9 mouse cellular contexts compared by ENCODE assay signal in genomic region chr13:98315124-98315523, GRCm38 (mm10). TPM values are rescaled to one million over a fixed set of nuclear protein-coding genes. Genes with fewer than 3 reads are reported as not detected.
DNase-seq lines count a peak whose midpoint lies in the region; ATAC-seq and TF ChIP-seq lines count a peak whose summit lies in the region.
"Had no signal": no experiment of that assay in that cellular context is flagged by ENCODE, and none has a peak within 500 bp of the region (broad histone marks: within the 10 kb centered on the region; RNA-seq: fewer than 3 reads in every experiment).

No protein-coding gene starts in this region.

- H3K4me3 ChIP-seq in heart, embryonic 14.5 days (ENCODE audit: control insufficient read depth in 1 of 2, insufficient read depth in 1 of 2, low read depth in 1 of 2, low read length in 2 of 2) = peak overlapping the region in 1 of 2 experiments; percentile 85; a peak in 1 of 4 replicates
- peak overlapping the region; percentile 100 for H3K4me3 ChIP-seq in embryonic facial prominence, embryonic 10.5 days
- peak overlapping the region; percentile 78; the same call in 1 of the 2 replicates for H3K4me3 ChIP-seq in hindbrain, postnatal 0 days (ENCODE audit: low read length)
- no peak overlapping the region for H3K4me3 ChIP-seq in midbrain, embryonic 11.5 days (ENCODE audit: low read depth, low read length)

- no peak for TF ChIP-seq CTCF in hindbrain, postnatal 0 days (IDR thresholded peaks at IDR 0.05; ENCODE audit: low read depth)

- intact Hi-C loops in heart, postnatal 36 days (cut with DNase I) = loop anchor here (5.0 kb wide), 2 partner anchors 53 to 272 kb away; partner anchors contain the start of genes Ankra2 and Utp15

- no peak overlapping the region for H3K27ac ChIP-seq in heart, embryonic 14.5 days (replicated peaks in 1 of 2; ENCODE audit: control insufficient read depth in 1 of 2, insufficient read depth in 1 of 2, low read depth in 2 of 2, low read length in 2 of 2)
- no peak overlapping the region for H3K27ac ChIP-seq in embryonic facial prominence, embryonic 10.5 days (replicated peaks)
- H3K27ac ChIP-seq in hindbrain, postnatal 0 days = no peak overlapping the region
- no peak overlapping the region for H3K27ac ChIP-seq in midbrain, embryonic 11.5 days (ENCODE audit: low read depth, low read length)

- no peaks in the 10 kb centered on the region for H3K9me3 ChIP-seq in heart, embryonic 14.5 days (ENCODE audit: control insufficient read depth, low read length)
- no peaks in the 10 kb centered on the region for H3K9me3 ChIP-seq in embryonic facial prominence, embryonic 10.5 days
- H3K9me3 ChIP-seq in hindbrain, postnatal 0 days (ENCODE audit: low read length) = no peaks in the 10 kb centered on the region
- no peaks in the 10 kb centered on the region for H3K9me3 ChIP-seq in midbrain, embryonic 11.5 days (ENCODE audit: control insufficient read depth, low read length)

- no peak for DNase-seq in heart, postnatal 36 days
- DNase-seq in embryonic facial prominence, embryonic 10.5 days (ENCODE audit: low spot score) = no peak
- DNase-seq in hindbrain, postnatal 0 days (ENCODE audit: low spot score) = no peak
- peak; percentile 78 for DNase-seq in midbrain, embryonic 11.5 days (ENCODE audit: low spot score, missing footprints)
- DNase-seq in spleen, postnatal 14 days (ENCODE audit: low spot score in 2 of 2) = no peak
- no peak for DNase-seq in right cerebral cortex, postnatal 14 days
- no peak for DNase-seq in testis, postnatal 14 days (ENCODE audit: low spot score)

- H3K4me1 ChIP-seq in heart, embryonic 14.5 days (ENCODE audit: control insufficient read depth in 2 of 2, insufficient read depth in 2 of 2, low read length in 2 of 2) = peaks cover 0 to 16% of the 10 kb centered on the region in 2 experiments; a peak in 2 of 4 replicates
- H3K4me1 ChIP-seq in embryonic facial prominence, embryonic 10.5 days = peaks cover 16% of the 10 kb centered on the region
- H3K4me1 ChIP-seq in hindbrain, postnatal 0 days (ENCODE audit: insufficient read depth, low read length) = peaks cover 11% of the 10 kb centered on the region; the same call in 1 of the 2 replicates
- H3K4me1 ChIP-seq in midbrain, embryonic 11.5 days (ENCODE audit: control insufficient read depth, insufficient read depth, low read length) = peaks cover 13% of the 10 kb centered on the region

- H3K27me3 ChIP-seq in heart, embryonic 14.5 days (ENCODE audit: control insufficient read depth, insufficient read depth, low read length) = no peaks in the 10 kb centered on the region
- no peaks in the 10 kb centered on the region for H3K27me3 ChIP-seq in embryonic facial prominence, embryonic 10.5 days (replicated peaks; ENCODE audit: low read depth, poor library complexity, severe bottlenecking)
- no peaks in the 10 kb centered on the region for H3K27me3 ChIP-seq in hindbrain, postnatal 0 days (ENCODE audit: insufficient read depth, low read length)
- no peaks in the 10 kb centered on the region for H3K27me3 ChIP-seq in midbrain, embryonic 11.5 days (ENCODE audit: control insufficient read depth, insufficient read depth, low read length)

- ATAC-seq in heart, embryonic 14.5 days (ENCODE audit: insufficient number of reproducible peaks, insufficient read depth, low FRiP score, low read depth) = no peak
- no peak for ATAC-seq in hindbrain, postnatal 0 days
- ATAC-seq in midbrain, embryonic 11.5 days (ENCODE audit: low FRiP score) = no peak

- H3K9ac ChIP-seq in heart, embryonic 14.5 days (ENCODE audit: low read length) = no peak overlapping the region; the same call in 1 of the 2 replicates
- H3K9ac ChIP-seq in hindbrain, postnatal 0 days (replicated peaks; ENCODE audit: low read length) = no peak overlapping the region
- no peak overlapping the region for H3K9ac ChIP-seq in midbrain, embryonic 11.5 days (ENCODE audit: low read length)

- peak overlapping the region; percentile 83 for H3K4me2 ChIP-seq in heart, embryonic 14.5 days (ENCODE audit: low read length)
- H3K4me2 ChIP-seq in hindbrain, postnatal 0 days (ENCODE audit: low read depth, low read length) = peak overlapping the region; percentile 74
- peak overlapping the region; percentile 11 for H3K4me2 ChIP-seq in midbrain, embryonic 11.5 days

- H3K36me3 ChIP-seq in heart, embryonic 14.5 days (ENCODE audit: control insufficient read depth, insufficient read depth, low read length) = peaks cover 51% of the 10 kb centered on the region
- H3K36me3 ChIP-seq in embryonic facial prominence, embryonic 10.5 days (replicated peaks) = peaks cover 53% of the 10 kb centered on the region
- H3K36me3 ChIP-seq in hindbrain, postnatal 0 days (ENCODE audit: insufficient read depth, low read length) = peaks cover 30% of the 10 kb centered on the region
- H3K36me3 ChIP-seq in midbrain, embryonic 11.5 days (ENCODE audit: control insufficient read depth, insufficient read depth, low read length) = peaks cover 18% of the 10 kb centered on the region; the same call in 1 of the 2 replicates

- WGBS in heart, embryonic 14.5 days = 50% methylated on average over 4 of the region's 4 CpGs
- 77% methylated on average over 4 of the region's 4 CpGs for WGBS in embryonic facial prominence, embryonic 10.5 days
- 77% methylated on average over 4 of the region's 4 CpGs for WGBS in hindbrain, postnatal 0 days
- WGBS in midbrain, embryonic 11.5 days = 87% methylated on average over 4 of the region's 4 CpGs

RNA-seq across cellular contexts. Expression of gene Btf3, which starts 1.7 kb away (rescaled TPM):
- polyA plus RNA-seq in heart, embryonic 14.5 days (2014; fragmentation: Nextera tagmentation; extraction: Ambion mirVana) = 400 and 431 TPM in 2 replicates
- 100 to 1,000 TPM; 212 to 214 TPM for total RNA-seq in heart, postnatal 36 days (2021)
- polyA plus RNA-seq in embryonic facial prominence, embryonic 10.5 days (2016; fragmentation: Nextera tagmentation; extraction: Ambion mirVana) = 764 and 773 TPM in 2 replicates
- 181 and 252 TPM in 2 replicates for total RNA-seq in hindbrain, postnatal 0 days (2014; rRNA removed)
- 476 and 491 TPM in 2 replicates for polyA plus RNA-seq in hindbrain, postnatal 0 days (2015; fragmentation: Nextera tagmentation; extraction: Ambion mirVana)
- polyA plus RNA-seq in midbrain, embryonic 11.5 days (2014; fragmentation: Nextera tagmentation; extraction: Ambion mirVana) = 823 and 852 TPM in 2 replicates

RNA-seq across cellular contexts. Expression of gene Gm21976, which starts 35.4 kb away (rescaled TPM):
- polyA plus RNA-seq in heart, embryonic 14.5 days (2014; fragmentation: Nextera tagmentation; extraction: Ambion mirVana) = not detected in 2 replicates
- total RNA-seq in heart, postnatal 36 days (2021) = not detected
- polyA plus RNA-seq in embryonic facial prominence, embryonic 10.5 days (2016; fragmentation: Nextera tagmentation; extraction: Ambion mirVana) = not detected in 2 replicates
- total RNA-seq in hindbrain, postnatal 0 days (2014; rRNA removed) = not detected in 2 replicates
- polyA plus RNA-seq in hindbrain, postnatal 0 days (2015; fragmentation: Nextera tagmentation; extraction: Ambion mirVana) = not detected in 2 replicates
- not detected in 2 replicates for polyA plus RNA-seq in midbrain, embryonic 11.5 days (2014; fragmentation: Nextera tagmentation; extraction: Ambion mirVana)
- polyA plus RNA-seq: large intestine, adult 2 months had no signal

RNA-seq across cellular contexts. Expression of gene Foxd1, which starts 38.9 kb away (rescaled TPM):
- not detected in 2 replicates for polyA plus RNA-seq in heart, embryonic 14.5 days (2014; fragmentation: Nextera tagmentation; extraction: Ambion mirVana)
- total RNA-seq in heart, postnatal 36 days (2021) = under 1 TPM; 0.05 to 0.08 TPM
- polyA plus RNA-seq in embryonic facial prominence, embryonic 10.5 days (2016; fragmentation: Nextera tagmentation; extraction: Ambion mirVana) = 3.7 and 4.3 TPM in 2 replicates
- 1.6 and 2.1 TPM in 2 replicates for total RNA-seq in hindbrain, postnatal 0 days (2014; rRNA removed)
- polyA plus RNA-seq in hindbrain, postnatal 0 days (2015; fragmentation: Nextera tagmentation; extraction: Ambion mirVana) = 0.74 and 0.88 TPM in 2 replicates
- polyA plus RNA-seq in midbrain, embryonic 11.5 days (2014; fragmentation: Nextera tagmentation; extraction: Ambion mirVana) = 4.4 and 5.2 TPM in 2 replicates
- polyA plus RNA-seq: large intestine, adult 2 months had no signal

RNA-seq across cellular contexts. Expression of gene Ankra2, which starts 52.2 kb away (rescaled TPM):
- polyA plus RNA-seq in heart, embryonic 14.5 days (2014; fragmentation: Nextera tagmentation; extraction: Ambion mirVana) = 19.2 and 24.1 TPM in 2 replicates
- total RNA-seq in heart, postnatal 36 days (2021) = 10 to 100 TPM; 36.4 to 39.9 TPM
- polyA plus RNA-seq in embryonic facial prominence, embryonic 10.5 days (2016; fragmentation: Nextera tagmentation; extraction: Ambion mirVana) = 15.6 and 16.1 TPM in 2 replicates
- 65.6 and 66.8 TPM in 2 replicates for total RNA-seq in hindbrain, postnatal 0 days (2014; rRNA removed)
- 79.7 and 80.3 TPM in 2 replicates for polyA plus RNA-seq in hindbrain, postnatal 0 days (2015; fragmentation: Nextera tagmentation; extraction: Ambion mirVana)
- polyA plus RNA-seq in midbrain, embryonic 11.5 days (2014; fragmentation: Nextera tagmentation; extraction: Ambion mirVana) = 40.6 and 41.9 TPM in 2 replicates

RNA-seq across cellular contexts. Expression of gene Utp15, which starts 52.3 kb away (rescaled TPM):
- polyA plus RNA-seq in heart, embryonic 14.5 days (2014; fragmentation: Nextera tagmentation; extraction: Ambion mirVana) = 16.2 TPM in 2 replicates
- total RNA-seq in heart, postnatal 36 days (2021) = 1 to 10 TPM; 5.2 to 6.6 TPM
- polyA plus RNA-seq in embryonic facial prominence, embryonic 10.5 days (2016; fragmentation: Nextera tagmentation; extraction: Ambion mirVana) = 52.6 and 55.2 TPM in 2 replicates
- total RNA-seq in hindbrain, postnatal 0 days (2014; rRNA removed) = 18.0 and 22.6 TPM in 2 replicates
- 22.6 and 23.1 TPM in 2 replicates for polyA plus RNA-seq in hindbrain, postnatal 0 days (2015; fragmentation: Nextera tagmentation; extraction: Ambion mirVana)
- 40.4 and 42.9 TPM in 2 replicates for polyA plus RNA-seq in midbrain, embryonic 11.5 days (2014; fragmentation: Nextera tagmentation; extraction: Ambion mirVana)

Comparison
In these comparisons a context has a peak if more than half of its experiments do, and no peak if none do; other contexts are left out.
1. H3K4me2 ChIP-seq: peak in every context shown above with its lines; median percentile 83 in heart, embryonic 14.5 days; 74 in hindbrain, postnatal 0 days; 11 in midbrain, embryonic 11.5 days.